Mouse (Mus musculus) heart, adult 2 months (tissue): ENCODE measurements around the gene Rbm44. TPM values are rescaled to one million over a fixed set of nuclear protein-coding genes. Genes with fewer than 3 reads are reported as not detected.

Experiments
- DNase-seq, 2 experiments: peaks; one replicate each; pipeline ENCODE4 v3.0.0; 2021
- H3K27ac ChIP-seq: fragments of 200-600 bp; 2 replicates; pipeline ENCODE4 v1.8.1; 2022
- H3K27me3 ChIP-seq: fragments of 200-500 bp; 2 replicates; pipeline ENCODE4 v1.6.1; 2012; ENCODE audit warnings: mild to moderate bottlenecking, low read length, inconsistent platforms, mixed read lengths; ENCODE audit not compliant: control insufficient read depth, insufficient read depth
- H3K36me3 ChIP-seq: fragments of 200-500 bp; 2 replicates; pipeline ENCODE4 v1.6.1; 2012; ENCODE audit warnings: low read length, inconsistent platforms; ENCODE audit not compliant: control insufficient read depth, insufficient read depth
- H3K4me1 ChIP-seq: fragments of 200-500 bp; 2 replicates; pipeline ENCODE4 v1.6.1; 2011; ENCODE audit warnings: low read length; ENCODE audit not compliant: control insufficient read depth, insufficient read depth
- H3K4me3 ChIP-seq: fragments of 200-600 bp; 2 replicates; pipeline ENCODE4 v1.8.1; 2022
- H3K79me2 ChIP-seq: fragments of 200-500 bp; replicated peaks from 2 replicates; pipeline ENCODE4 v1.6.1; 2012; ENCODE audit warnings: mild to moderate bottlenecking, inconsistent platforms, low read length, moderate library complexity, mixed read lengths; ENCODE audit not compliant: control insufficient read depth, insufficient read depth
- H3K9ac ChIP-seq: fragments of 200-500 bp; 2 replicates; pipeline ENCODE4 v1.6.1; 2012; ENCODE audit warnings: low read depth, mild to moderate bottlenecking, control low read depth, inconsistent platforms, low read length, mixed read lengths
- CTCF ChIP-seq: fragments of 200-600 bp; IDR thresholded peaks from 2 replicates; pipeline ENCODE4 v1.8.1; 2022; ENCODE audit warnings: antibody characterized with exemption, mild to moderate bottlenecking, moderate library complexity
- EP300 ChIP-seq: fragments of 200-500 bp; IDR thresholded peaks from 2 replicates; pipeline ENCODE4 v1.6.1; 2011; ENCODE audit warnings: low read depth, low read length, control low read depth; ENCODE audit not compliant: insufficient read depth
- POLR2A ChIP-seq: fragments of 200-500 bp; IDR thresholded peaks from 2 replicates; pipeline ENCODE4 v1.6.1; 2011; ENCODE audit warnings: mild to moderate bottlenecking, low read depth, low read length, control low read depth; ENCODE audit not compliant: insufficient read depth
- WGBS: fragments of 180-500 bp; shearing (Covaris S2); methylation state at CpG from one replicate; pipeline ENCODE4 v1.1.7; 2018; 5-methylcytosine and 5-hydroxymethylcytosine counted together
- intact Hi-C: fragments of 180-260 bp; cut with DNase I; formaldehyde crosslinking; loops from one replicate; pipeline ENCODE4 v1.15.1; 2025
- polyA plus RNA-seq: library from polyadenylated mRNA; depleted of rRNA; stranded (reverse); fragments of >200 nt; gene quantifications from 2 replicates; pipeline ENCODE4 v1.2.3, GENCODE M21; 2012
- total RNA-seq, 2 experiments: library from RNA; stranded (reverse); gene quantifications; 2 replicates each; pipeline ENCODE4 v1.2.3; 2021

The Rbm44 gene
- total and polyA plus RNA-seq, 3 experiments = not detected

- 89% methylated on average over 11 of the region's 11 CpGs for WGBS
- Histone ChIP-seq H3K4me1 (no peaks in the 10 kb centered on the region), H3K27ac (no peak overlapping the region), H3K9ac (no peak overlapping the region), H3K27me3 (no peaks in the 10 kb centered on the region), H3K4me3 (no peak overlapping the region), H3K79me2 (no peaks in the 10 kb centered on the region), H3K36me3 (no peaks in the 10 kb centered on the region)
- intact Hi-C loops = no loop called here
- no peak for TF ChIP-seq EP300
- no peak for TF ChIP-seq CTCF
- TF ChIP-seq POLR2A = no peak
- DNase-seq = no peak
Observed at GRCm38 (mm10) chr1:91122121-91122520, 22.8 kb upstream of the Rbm44 start.

DNA sequence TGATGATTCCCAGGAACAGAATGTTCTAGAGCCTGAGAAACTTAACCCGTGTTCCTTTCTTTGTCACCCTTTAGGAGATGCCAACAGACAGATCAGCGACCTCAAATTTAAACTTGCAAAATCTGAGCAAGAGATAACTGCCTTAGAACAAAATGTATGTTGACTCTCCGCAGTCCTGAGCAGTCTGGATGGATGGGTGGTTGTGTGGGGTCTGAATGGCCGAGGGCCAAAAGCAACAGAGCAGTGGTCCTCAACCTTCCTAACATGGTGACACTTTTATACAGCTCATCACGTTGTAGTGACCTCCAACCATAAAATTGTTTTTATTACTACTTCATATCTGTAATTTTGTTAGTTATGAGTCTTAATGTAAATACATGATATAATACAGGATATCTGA, 21.9 kb upstream of the Rbm44 start:
- TF ChIP-seq POLR2A (no peak), CTCF (no peak)
- 86% methylated on average over 5 of the region's 5 CpGs for WGBS
- intact Hi-C loops = no loop called here
- DNase-seq = no peak
- Histone ChIP-seq H3K9ac (no peak overlapping the region), H3K79me2 (no peaks in the 10 kb centered on the region), H3K4me3 (no peak overlapping the region), H3K27me3 (no peaks in the 10 kb centered on the region), H3K27ac (no peak overlapping the region), H3K36me3 (no peaks in the 10 kb centered on the region), H3K4me1 (no peaks in the 10 kb centered on the region)

DNA sequence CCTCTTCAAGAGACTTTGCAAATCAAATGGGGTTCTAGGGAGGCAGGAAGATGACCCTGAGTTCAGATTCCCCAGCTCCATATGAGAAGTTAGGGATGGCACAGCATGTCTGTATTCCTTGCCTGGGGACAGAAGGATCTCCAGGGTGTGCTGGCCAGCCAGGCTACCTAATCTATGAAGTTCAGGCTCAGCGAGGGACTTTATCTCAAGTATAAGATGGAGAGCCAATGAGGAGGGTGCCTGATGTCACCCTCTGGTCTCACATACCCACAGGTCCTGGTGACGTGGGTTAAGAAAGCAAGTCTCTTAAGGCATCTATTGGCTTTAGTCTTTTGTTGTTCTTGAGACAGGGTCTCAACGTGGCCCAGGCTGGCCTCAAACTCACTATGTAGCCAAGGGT, 21.4 kb upstream of the Rbm44 start:
- TF ChIP-seq POLR2A (no peak), CTCF (no peak), EP300 (no peak)
- DNase-seq = no peak
- H3K4me1 ChIP-seq = no peaks in the 10 kb centered on the region
- H3K27me3 ChIP-seq = no peaks in the 10 kb centered on the region
- no peak overlapping the region for H3K9ac ChIP-seq
- no peaks in the 10 kb centered on the region for H3K36me3 ChIP-seq
- 81% methylated on average over 3 of the region's 3 CpGs for WGBS
- intact Hi-C loops = no loop called here
- no peak overlapping the region for H3K4me3 ChIP-seq
- no peak overlapping the region for H3K27ac ChIP-seq
- no peaks in the 10 kb centered on the region for H3K79me2 ChIP-seq

- Histone ChIP-seq H3K4me1 (no peaks in the 10 kb centered on the region), H3K9ac (no peak overlapping the region), H3K36me3 (no peaks in the 10 kb centered on the region), H3K79me2 (no peaks in the 10 kb centered on the region), H3K27me3 (no peaks in the 10 kb centered on the region), H3K4me3 (no peak overlapping the region), H3K27ac (no peak overlapping the region)
- TF ChIP-seq POLR2A (no peak), CTCF (peak; percentile 43), EP300 (no peak)
- WGBS = 92% methylated on average over 4 of the region's 4 CpGs
- intact Hi-C loops = no loop called here
- no peak for DNase-seq
Observed at GRCm38 (mm10) chr1:91128849-91129248, 16.0 kb upstream of the Rbm44 start.

DNA sequence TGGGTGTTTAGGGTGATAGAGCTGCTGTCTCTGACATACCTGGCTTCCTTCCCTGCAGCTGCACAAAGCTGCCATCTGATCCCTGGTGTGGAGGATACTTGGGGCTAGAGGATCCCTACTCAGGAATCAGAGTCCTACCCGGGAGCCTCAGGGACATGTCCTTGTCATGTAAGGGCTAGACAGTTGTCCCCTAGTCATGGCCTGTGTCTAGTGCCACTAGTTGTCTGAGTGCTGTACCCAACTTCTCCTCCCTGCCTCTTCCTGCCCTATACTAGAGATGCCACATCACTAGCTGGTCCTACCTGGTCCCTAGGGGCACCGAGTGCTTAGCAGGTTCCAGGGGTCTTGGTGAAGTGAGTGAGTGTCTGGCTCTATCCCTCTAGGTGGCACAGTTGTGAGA, 7.9 kb upstream of the Rbm44 start:
- no peaks in the 10 kb centered on the region for H3K4me1 ChIP-seq
- H3K36me3 ChIP-seq = no peaks in the 10 kb centered on the region
- no peak overlapping the region for H3K27ac ChIP-seq
- TF ChIP-seq EP300 (no peak), POLR2A (no peak), CTCF (no peak)
- H3K79me2 ChIP-seq = no peaks in the 10 kb centered on the region
- no peak overlapping the region for H3K4me3 ChIP-seq
- no peak overlapping the region for H3K9ac ChIP-seq
- intact Hi-C loops = no loop called here
- WGBS = 80% methylated on average over 2 of the region's 2 CpGs
- H3K27me3 ChIP-seq = no peaks in the 10 kb centered on the region
- no peak for DNase-seq

GRCm38 (mm10) chr1:91151509-91151908, 6.6 kb downstream of the Rbm44 start:
- Histone ChIP-seq H3K9ac (no peak overlapping the region), H3K27ac (no peak overlapping the region), H3K27me3 (no peaks in the 10 kb centered on the region), H3K4me3 (no peak overlapping the region), H3K4me1 (no peaks in the 10 kb centered on the region), H3K36me3 (no peaks in the 10 kb centered on the region), H3K79me2 (no peaks in the 10 kb centered on the region)
- no peak for DNase-seq
- no peak for TF ChIP-seq CTCF
- no peak for TF ChIP-seq EP300
- TF ChIP-seq POLR2A = no peak
- WGBS = 55% methylated on average over 2 of the region's 2 CpGs
- intact Hi-C loops = no loop called here

- no peak for DNase-seq
- no peak overlapping the region for H3K9ac ChIP-seq
- H3K79me2 ChIP-seq = no peaks in the 10 kb centered on the region
- H3K27ac ChIP-seq = no peak overlapping the region
- H3K4me3 ChIP-seq = no peak overlapping the region
- no peaks in the 10 kb centered on the region for H3K27me3 ChIP-seq
- no peaks in the 10 kb centered on the region for H3K36me3 ChIP-seq
- WGBS = 64% methylated on average over 6 of the region's 6 CpGs
- intact Hi-C loops = no loop called here
- no peaks in the 10 kb centered on the region for H3K4me1 ChIP-seq
- TF ChIP-seq POLR2A (no peak), CTCF (no peak), EP300 (no peak)
Observed at GRCm38 (mm10) chr1:91166798-91167197, 21.9 kb downstream of the Rbm44 start.
